Mouse (Mus musculus): ENCODE measurements around the gene Pdcd4.
A peak's percentile ranks its signal among the peaks of the same experiment; 100 is the strongest.
"Not testable (repeated sequence)": the region's sequence is repeated elsewhere in the genome, so short reads cannot be mapped to it uniquely, and the experiment has no call there.

Pdcd4 gene

GRCm38 (mm10) chr19:53901931-53902738, 10.1 kb downstream of the Pdcd4 start:
- no peak for DNase-seq (ENCODE audit: low spot score)

DNA sequence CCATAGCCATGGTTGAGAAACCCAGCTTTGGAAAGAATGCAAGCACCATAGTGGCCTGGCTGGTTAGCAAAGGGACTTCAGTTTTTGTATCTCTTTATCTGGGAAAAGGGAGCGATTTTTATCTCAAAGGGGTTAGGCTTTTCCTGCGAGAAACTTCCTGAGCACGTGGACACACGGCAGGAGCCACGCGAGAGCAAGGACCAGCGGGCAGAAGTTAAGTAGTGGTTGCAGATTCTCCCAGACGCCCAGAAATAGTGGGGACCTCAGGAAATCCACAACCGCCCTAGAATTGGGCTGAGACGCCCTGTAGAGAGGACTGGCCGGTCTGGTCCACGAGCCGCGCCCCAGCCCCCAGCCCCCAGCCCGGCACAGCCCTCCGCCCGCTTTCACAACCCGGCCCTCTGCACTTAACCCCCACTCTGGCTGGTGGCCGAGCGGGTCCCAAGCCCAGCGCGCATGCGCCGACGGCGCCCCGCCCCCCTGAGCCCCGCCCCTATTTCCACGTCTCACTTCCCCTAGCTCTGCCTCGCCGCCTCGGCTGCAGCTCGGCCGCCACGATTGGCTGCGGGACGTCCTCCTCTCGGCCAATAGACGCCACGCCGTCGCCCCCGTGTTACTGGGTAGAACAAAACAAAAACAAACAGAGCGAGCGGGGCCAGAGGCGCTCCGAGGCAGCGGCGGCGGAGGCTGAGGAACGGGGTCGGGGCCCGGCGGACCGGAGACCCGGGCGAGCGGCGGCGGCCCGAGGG, 10.9 kb downstream of the Pdcd4 start:
- peak; percentile 96 for DNase-seq (ENCODE audit: low spot score)

GRCm38 (mm10) chr19:53903507-53904321, 11.7 kb downstream of the Pdcd4 start:
- peak; percentile 56 for DNase-seq (ENCODE audit: low spot score)

GRCm38 (mm10) chr19:53904833-53905480, 12.9 kb downstream of the Pdcd4 start:
- DNase-seq (ENCODE audit: low spot score), result no peak

DNA sequence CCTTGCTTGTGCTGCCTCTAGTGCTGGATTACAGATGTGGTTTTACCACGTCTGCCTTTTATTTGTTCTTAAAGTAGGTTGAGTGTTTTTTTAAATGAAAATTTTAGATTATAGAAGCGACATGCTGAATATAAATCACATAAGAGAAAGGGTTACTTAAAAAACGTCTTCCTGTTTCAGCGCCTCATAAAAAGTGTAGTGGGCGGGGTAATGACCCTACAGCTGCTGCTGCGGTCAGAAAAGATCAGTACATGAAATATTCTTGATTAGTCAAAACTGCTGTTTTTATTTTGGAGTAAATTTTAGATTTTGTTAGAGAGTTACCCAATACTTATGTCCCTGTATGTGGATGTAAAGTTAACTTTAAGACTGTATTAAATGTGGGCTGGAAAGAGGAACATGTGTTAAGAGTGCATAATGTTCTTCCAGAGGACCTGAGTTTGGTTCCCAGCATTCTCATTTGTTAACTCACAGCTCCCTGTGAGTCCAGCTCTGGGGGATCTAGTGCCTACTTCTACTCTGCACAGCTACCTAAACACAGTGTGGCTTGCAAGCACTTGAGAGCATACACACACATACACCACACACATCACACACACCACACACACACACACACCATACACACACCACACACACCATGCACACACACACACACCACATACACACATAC, 14.1 kb downstream of the Pdcd4 start:
- no peak for DNase-seq (ENCODE audit: low spot score)

GRCm38 (mm10) chr19:53906703-53907070, 14.7 kb downstream of the Pdcd4 start:
- not testable (repeated sequence) for DNase-seq (ENCODE audit: low spot score)

- DNase-seq (ENCODE audit: low spot score), result no peak
Measured at GRCm38 (mm10) chr19:53914950-53915349, 22.9 kb downstream of the Pdcd4 start.

GRCm38 (mm10) chr19:53919541-53919940, 27.5 kb downstream of the Pdcd4 start:
- no peak for DNase-seq (ENCODE audit: low spot score)

DNA sequence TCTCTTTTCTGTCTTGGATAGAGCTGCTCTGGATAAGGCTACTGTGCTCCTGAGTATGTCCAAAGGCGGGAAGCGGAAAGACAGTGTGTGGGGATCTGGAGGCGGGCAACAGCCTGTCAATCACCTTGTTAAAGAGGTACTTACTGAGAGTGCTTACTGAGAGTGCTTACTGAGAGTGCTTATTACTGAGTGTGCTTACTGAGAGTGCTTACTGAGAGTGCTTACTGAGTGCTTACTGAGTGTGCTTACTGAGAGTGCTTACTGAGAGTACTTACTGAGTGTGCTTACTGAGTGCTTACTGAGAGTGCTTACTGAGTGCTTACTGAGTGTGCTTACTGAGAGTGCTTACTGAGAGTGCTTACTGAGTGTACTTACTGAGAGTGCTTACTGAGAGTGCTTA, 30.0 kb downstream of the Pdcd4 start:
- DNase-seq (ENCODE audit: low spot score), result not testable (repeated sequence)

- DNase-seq (ENCODE audit: low spot score), result no peak
Measured at GRCm38 (mm10) chr19:53925338-53925751, 33.3 kb downstream of the Pdcd4 start.

- DNase-seq (ENCODE audit: low spot score), result no peak
Measured at GRCm38 (mm10) chr19:53926705-53927104, 34.7 kb downstream of the Pdcd4 start.

- DNase-seq (ENCODE audit: low spot score), result no peak
Measured at GRCm38 (mm10) chr19:53929218-53929617, 37.2 kb downstream of the Pdcd4 start.

- DNase-seq (ENCODE audit: low spot score), result no peak
Measured at GRCm38 (mm10) chr19:53933050-53933449, 41.0 kb downstream of the Pdcd4 start.

GRCm38 (mm10) chr19:53934046-53934445, 42.0 kb downstream of the Pdcd4 start:
- DNase-seq (ENCODE audit: low spot score), result no peak

DNA sequence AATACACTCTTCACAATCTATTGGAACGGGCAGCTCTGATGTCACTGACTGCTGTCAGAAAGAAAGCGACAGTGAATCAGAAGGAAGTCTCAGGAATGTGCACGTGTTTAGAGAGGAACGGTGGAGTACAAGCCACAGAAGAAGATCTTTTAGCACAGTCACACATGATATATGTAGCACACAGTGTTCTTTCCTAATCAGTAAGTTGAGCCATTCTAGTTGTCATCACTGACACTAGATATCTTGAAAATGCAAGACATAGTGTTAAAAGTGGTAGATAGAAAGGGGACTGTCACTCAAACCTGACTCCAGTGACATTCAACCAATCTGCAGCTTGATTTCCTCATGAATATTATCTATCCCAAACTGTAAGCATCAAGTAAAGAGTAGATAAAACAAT, 47.4 kb downstream of the Pdcd4 start:
- DNase-seq (ENCODE audit: low spot score), result no peak

DNA sequence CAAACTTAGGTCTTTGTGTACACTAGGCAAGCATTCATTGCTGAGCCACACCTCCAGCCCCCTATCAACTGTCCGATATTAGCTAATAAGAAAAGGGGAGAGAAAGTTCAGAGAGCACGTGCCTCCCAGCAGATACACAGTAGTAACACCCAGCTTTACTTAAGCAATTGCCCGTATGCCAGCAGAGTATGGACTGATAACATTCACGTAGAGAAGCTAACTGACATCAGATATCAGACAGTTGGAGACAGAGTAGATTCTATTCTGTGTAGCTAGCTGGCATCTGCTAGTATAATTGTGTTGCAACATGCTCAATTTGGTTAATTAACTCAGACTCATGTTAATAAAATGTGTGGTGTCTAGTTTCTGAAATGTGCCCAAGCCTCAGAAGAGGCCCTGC, 49.1 kb downstream of the Pdcd4 start:
- DNase-seq (ENCODE audit: low spot score), result no peak

GRCm38 (mm10) chr19:53942342-53942741, 50.3 kb downstream of the Pdcd4 start:
- no peak for DNase-seq (ENCODE audit: low spot score)

- DNase-seq (ENCODE audit: low spot score), result peak; percentile 99
Measured at GRCm38 (mm10) chr19:53943802-53944785, 52.1 kb downstream of the Pdcd4 start, which contains the start of the genes Shoc2 and Bbip1. Shoc2 (plus strand) TSS chr19:53944306. Bbip1 (minus strand) TSS chr19:53944627.

DNA sequence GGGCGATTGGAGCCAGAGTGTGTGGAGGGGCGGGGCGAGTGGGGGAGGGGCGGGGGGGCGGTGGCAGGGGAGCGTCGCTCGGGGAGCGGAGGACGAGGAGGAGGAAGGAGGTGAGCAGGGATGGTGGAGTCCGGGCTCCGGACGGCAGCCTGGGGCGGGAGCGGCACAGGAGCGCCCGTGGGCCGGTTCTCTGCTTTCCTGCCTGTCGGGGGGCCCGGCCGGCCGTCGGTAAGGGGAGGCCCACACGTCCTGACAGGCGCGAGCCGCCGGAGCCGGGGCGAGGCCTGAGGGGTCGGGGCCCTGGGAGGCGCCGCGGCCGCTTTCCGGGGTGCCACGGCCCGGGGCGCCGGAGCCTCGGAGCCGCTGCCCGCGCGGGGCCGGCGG, 52.7 kb downstream of the Pdcd4 start:
- no peak for DNase-seq (ENCODE audit: low spot score)
